Mouse (Mus musculus) stomach, embryonic 16.5 days (tissue): Measurements from ENCODE around the gene Lrriq1. TPM values are rescaled to one million over a fixed set of nuclear protein-coding genes. Genes with fewer than 3 reads are reported as not detected.

Experiments used
- ATAC-seq: fragments of 200-750 bp; cut with Nextera tagmentation; 2 replicates; pipeline ENCODE4 v1.8.0; 2017; ENCODE audit warnings: moderate number of reproducible peaks, moderate TSS enrichment; ENCODE audit not compliant: insufficient read depth, low FRiP score
- H3K27ac ChIP-seq: fragments of 300-500 bp; sonication (generic); 2 replicates; pipeline ENCODE4 v1.5.1; 2014; ENCODE audit warnings: low read length
- H3K27me3 ChIP-seq: fragments of 300-500 bp; sonication (generic); 2 replicates; pipeline ENCODE4 v1.6.1; 2014; ENCODE audit warnings: low read length, control low read depth, mixed read lengths; ENCODE audit not compliant: control insufficient read depth, insufficient read depth
- H3K36me3 ChIP-seq: fragments of 300-500 bp; sonication (generic); 2 replicates; pipeline ENCODE4 v1.6.1; 2014; ENCODE audit warnings: low read length; ENCODE audit not compliant: control insufficient read depth, insufficient read depth
- H3K4me1 ChIP-seq: fragments of 300-500 bp; sonication (generic); 2 replicates; pipeline ENCODE4 v1.6.1; 2014; ENCODE audit warnings: low read length, control low read depth, mixed read lengths; ENCODE audit not compliant: control insufficient read depth, insufficient read depth
- H3K4me2 ChIP-seq: fragments of 300-500 bp; sonication (generic); 2 replicates; pipeline ENCODE4 v1.6.1; 2014; ENCODE audit warnings: low read depth, low read length, mixed read lengths
- H3K4me3 ChIP-seq: fragments of 300-500 bp; sonication (generic); replicated peaks from 2 replicates; pipeline ENCODE4 v1.5.1; 2014; ENCODE audit warnings: mild to moderate bottlenecking, low read length
- H3K9ac ChIP-seq: fragments of 300-500 bp; sonication (generic); 2 replicates; pipeline ENCODE4 v1.6.1; 2014; ENCODE audit warnings: low read length
- H3K9me3 ChIP-seq: fragments of 300-500 bp; sonication (generic); replicated peaks from 2 replicates; pipeline ENCODE4 v1.6.1; 2016; ENCODE audit warnings: low read length, control low read depth; ENCODE audit not compliant: control insufficient read depth
- WGBS: fragments of 180-500 bp; shearing (Covaris S2); extraction: QIAGEN DNeasy Blood & Tissue Kit; methylation state at CpG from one replicate; pipeline ENCODE4 v1.1.7; 2014; 5-methylcytosine and 5-hydroxymethylcytosine counted together
- polyA plus RNA-seq: library from polyadenylated mRNA; unstranded; fragments of >200 nt; fragmentation: Nextera tagmentation; extraction: Ambion mirVana; gene quantifications from 2 replicates; pipeline ENCODE4 v1.2.1, GENCODE M21; 2015

Gene Lrriq1
- polyA plus RNA-seq, 1 experiment from 2014 or later = 0.66 TPM

GRCm38 (mm10) chr10:103000902-103001301, 235.2 kb downstream of the Lrriq1 start:
- Histone ChIP-seq H3K4me2 (no peak overlapping the region), H3K9me3 (no peaks in the 10 kb centered on the region), H3K4me3 (no peak overlapping the region), H3K9ac (no peak overlapping the region), H3K4me1 (no peaks in the 10 kb centered on the region), H3K36me3 (no peaks in the 10 kb centered on the region), H3K27me3 (no peaks in the 10 kb centered on the region), H3K27ac (no peak overlapping the region)
- WGBS = 14% methylated on average over 8 of the region's 8 CpGs
- no peak for ATAC-seq

DNA sequence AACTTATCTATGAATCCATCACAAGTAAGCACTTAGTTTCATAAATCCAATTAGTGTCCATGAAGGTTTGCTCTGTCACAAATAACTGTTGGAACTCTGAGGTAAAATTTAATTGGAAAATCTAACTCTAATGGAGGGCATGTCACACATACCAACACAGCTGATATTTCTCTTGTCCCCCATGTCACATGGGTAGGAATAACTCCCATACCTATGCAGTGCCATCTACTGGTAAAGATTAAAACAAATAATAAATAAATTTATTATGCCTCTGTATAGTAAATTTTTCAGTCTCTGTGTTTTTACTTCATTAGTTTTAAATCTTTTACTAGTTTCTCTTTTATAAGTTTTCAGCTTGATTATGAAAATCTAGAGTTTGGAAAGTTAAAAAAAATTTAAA, 236.5 kb downstream of the Lrriq1 start:
- Histone ChIP-seq H3K4me1 (no peaks in the 10 kb centered on the region), H3K36me3 (no peaks in the 10 kb centered on the region), H3K4me2 (no peak overlapping the region), H3K27ac (no peak overlapping the region), H3K9me3 (no peaks in the 10 kb centered on the region), H3K9ac (no peak overlapping the region), H3K4me3 (no peak overlapping the region), H3K27me3 (no peaks in the 10 kb centered on the region)
- no peak for ATAC-seq

Other genes with a start within 250 kb of the Lrriq1 start
- gene Alx1, start 206.1 kb downstream of the Lrriq1 start, polyA plus RNA-seq = 0.10 and 0.15 TPM in 2 replicates
- gene Slc6a15, start 131.5 kb upstream of the Lrriq1 start, polyA plus RNA-seq = 6.2 and 7.0 TPM in 2 replicates